Mouse (Mus musculus): ENCODE data around the gene Zmym6. TPM values are rescaled to one million over a fixed set of nuclear protein-coding genes. Genes with fewer than 3 reads are reported as not detected.
A peak's percentile ranks its signal among the peaks of the same experiment; 100 is the strongest.

The Zmym6 gene
- polyA plus RNA-seq, 1 experiment from 2014 or later: 36.3 TPM

DNA sequence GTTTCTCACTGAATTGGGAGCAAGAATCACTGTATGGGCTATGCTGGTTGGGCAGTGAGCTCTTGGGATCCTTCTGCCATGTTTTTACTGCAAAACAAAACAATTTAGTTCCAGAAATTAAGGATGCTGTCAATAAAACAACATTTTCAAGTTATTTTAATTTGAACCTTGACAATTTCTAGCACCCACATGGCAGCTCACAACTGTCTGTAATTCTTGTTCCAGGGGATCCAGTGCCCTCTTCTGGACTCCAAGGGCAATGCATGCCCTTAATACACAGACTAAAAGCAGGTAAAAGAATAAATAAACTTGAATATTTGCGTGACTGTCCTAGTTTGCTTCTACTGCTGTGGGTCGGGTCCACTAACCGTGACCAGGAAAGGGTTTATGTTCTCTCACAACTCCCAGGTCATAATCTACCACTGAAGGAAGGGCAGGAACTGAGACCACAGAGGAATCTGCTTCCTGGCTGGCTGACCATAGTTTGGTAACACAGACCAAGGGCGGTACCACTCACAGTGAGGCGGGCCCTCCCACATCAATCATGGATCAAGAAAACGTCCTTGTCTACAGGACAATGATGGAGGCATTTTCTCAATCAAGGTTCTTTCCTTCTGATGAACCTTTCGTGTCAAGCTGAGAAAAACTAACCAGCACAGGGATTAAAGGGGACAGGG is 22.5 kb upstream of the Zmym6 start:
- H3K9me3 ChIP-seq (ENCODE audit: control insufficient read depth, low read length): no peaks in the 10 kb centered on the region
- peaks cover 14% of the 10 kb centered on the region; the same call in 1 of the 2 replicates for H3K36me3 ChIP-seq (ENCODE audit: control insufficient read depth, insufficient read depth)
- no peak overlapping the region for H3K4me3 ChIP-seq (replicated peaks; ENCODE audit: low read length)
- WGBS: 87% methylated on average over 7 of the region's 7 CpGs
- no peaks in the 10 kb centered on the region for H3K4me1 ChIP-seq (replicated peaks; ENCODE audit: control insufficient read depth, insufficient read depth, low read length)
- no peak overlapping the region for H3K4me2 ChIP-seq (ENCODE audit: low read length)
- H3K27ac ChIP-seq (ENCODE audit: low read length): no peak overlapping the region
- no peaks in the 10 kb centered on the region for H3K27me3 ChIP-seq (replicated peaks; ENCODE audit: control insufficient read depth, insufficient read depth, low read length)
- no peak overlapping the region for H3K9ac ChIP-seq (replicated peaks; ENCODE audit: low read depth, low read length)
- ATAC-seq: no peak

DNA sequence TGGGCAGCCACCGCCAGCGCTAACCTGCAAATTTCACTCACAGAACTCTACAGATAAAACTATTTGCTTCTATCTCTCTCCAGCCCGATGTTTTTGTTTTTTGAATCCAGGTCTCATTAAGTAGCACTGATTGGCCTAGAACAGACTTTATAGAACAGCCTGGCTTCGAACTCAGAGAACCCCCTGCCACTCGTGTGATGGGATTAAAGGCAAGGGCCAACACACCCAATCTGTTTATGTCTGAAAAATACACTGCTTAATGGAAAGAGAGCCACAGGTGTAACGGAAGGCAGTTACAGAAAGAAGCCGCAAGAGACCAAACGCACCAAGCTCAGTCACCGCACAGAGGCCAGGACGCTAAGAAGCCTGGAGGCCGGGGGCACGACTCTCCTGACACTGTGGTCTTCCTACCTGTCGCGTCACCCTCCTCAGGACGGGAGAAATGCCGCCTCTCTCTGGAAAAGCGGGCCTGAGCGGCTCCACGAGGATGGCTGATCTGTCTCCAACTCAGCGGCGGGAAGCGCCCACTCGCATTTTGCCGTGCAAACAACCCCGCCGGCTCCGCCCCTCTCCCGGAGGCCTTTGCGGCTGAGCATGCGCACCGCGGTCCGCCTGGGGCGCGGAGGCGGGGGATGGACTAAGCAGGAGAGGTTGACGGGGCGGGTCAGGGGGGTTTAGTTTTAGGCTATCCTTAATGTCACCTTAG is 16.4 kb upstream of the Zmym6 start, which contains the start of gene Zmym1:
Gene Zmym1, minus strand, starts transcription at position 568 of the 706 bp plus-strand sequence.
- under 1% methylated on average over 38 of the region's 38 CpGs for WGBS
- H3K4me2 ChIP-seq (ENCODE audit: low read length): peak within 1 kb of the TSS; percentile 75
- peak; percentile 96 for ATAC-seq
- peak within 1 kb of the TSS; percentile 64 for H3K4me3 ChIP-seq (replicated peaks; ENCODE audit: low read length)
- peak within 1 kb of the TSS; percentile 69 for H3K9ac ChIP-seq (replicated peaks; ENCODE audit: low read depth, low read length)
- H3K27ac ChIP-seq (ENCODE audit: low read length): no peak within 1 kb of the TSS
- H3K4me1 ChIP-seq (replicated peaks; ENCODE audit: control insufficient read depth, insufficient read depth, low read length): 0 out of 2 replicates have a peak, but pooled peaks cover 3% of the 10 kb centered on the region
- H3K9me3 ChIP-seq (ENCODE audit: control insufficient read depth, low read length): no peaks in the 10 kb centered on the region
- H3K27me3 ChIP-seq (replicated peaks; ENCODE audit: control insufficient read depth, insufficient read depth, low read length): no peaks in the 10 kb centered on the region
- H3K36me3 ChIP-seq (ENCODE audit: control insufficient read depth, insufficient read depth): peaks cover 6% of the 10 kb centered on the region; the same call in 1 of the 2 replicates

- Histone ChIP-seq H3K9me3 (ENCODE audit: control insufficient read depth, low read length) (no peaks in the 10 kb centered on the region), H3K4me3 (replicated peaks; ENCODE audit: low read length) (no peak overlapping the region), H3K9ac (replicated peaks; ENCODE audit: low read depth, low read length) (no peak overlapping the region), H3K27me3 (replicated peaks; ENCODE audit: control insufficient read depth, insufficient read depth, low read length) (no peaks in the 10 kb centered on the region), H3K36me3 (ENCODE audit: control insufficient read depth, insufficient read depth) (no peaks in the 10 kb centered on the region), H3K4me2 (ENCODE audit: low read length) (no peak overlapping the region), H3K27ac (ENCODE audit: low read length) (no peak overlapping the region), H3K4me1 (replicated peaks; ENCODE audit: control insufficient read depth, insufficient read depth, low read length) (0 out of 2 replicates have a peak, but pooled peaks cover 3% of the 10 kb centered on the region)
- 57% methylated on average over 1 of the region's 1 CpGs for WGBS
- ATAC-seq: no peak
Measured at GRCm38 (mm10) chr4:127064051-127064450, 13.1 kb upstream of the Zmym6 start.

DNA sequence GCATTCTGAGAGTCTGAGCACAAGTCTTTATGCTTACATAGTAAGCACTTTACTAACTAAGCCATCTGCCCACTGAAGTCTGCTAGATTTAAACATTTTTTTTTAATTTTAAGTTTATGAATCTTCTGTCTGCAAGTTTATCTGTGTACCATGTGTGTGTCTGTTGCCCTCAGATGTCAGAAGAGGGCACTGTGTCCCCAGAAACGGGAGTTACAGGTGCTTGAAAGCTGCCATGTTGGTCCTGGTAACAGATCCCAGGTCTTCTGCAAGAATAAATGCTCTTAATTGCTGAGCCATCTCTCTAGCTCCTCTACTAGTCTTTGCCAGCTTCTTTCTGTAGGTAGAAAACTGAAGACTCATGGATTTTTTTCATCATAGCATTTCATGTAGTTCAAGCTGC is 2.3 kb upstream of the Zmym6 start:
- no peaks in the 10 kb centered on the region for H3K36me3 ChIP-seq (ENCODE audit: control insufficient read depth, insufficient read depth)
- no peaks in the 10 kb centered on the region for H3K27me3 ChIP-seq (replicated peaks; ENCODE audit: control insufficient read depth, insufficient read depth, low read length)
- H3K9ac ChIP-seq (replicated peaks; ENCODE audit: low read depth, low read length): no peak overlapping the region
- WGBS: 71% methylated on average over 1 of the region's 1 CpGs
- H3K4me1 ChIP-seq (replicated peaks; ENCODE audit: control insufficient read depth, insufficient read depth, low read length): peaks cover 7% of the 10 kb centered on the region
- no peak overlapping the region for H3K4me2 ChIP-seq (ENCODE audit: low read length)
- ATAC-seq: no peak
- H3K4me3 ChIP-seq (replicated peaks; ENCODE audit: low read length): no peak overlapping the region
- no peaks in the 10 kb centered on the region for H3K9me3 ChIP-seq (ENCODE audit: control insufficient read depth, low read length)
- no peak overlapping the region for H3K27ac ChIP-seq (ENCODE audit: low read length)

- no peaks in the 10 kb centered on the region for H3K9me3 ChIP-seq (ENCODE audit: control insufficient read depth, low read length)
- peaks cover 7% of the 10 kb centered on the region for H3K4me1 ChIP-seq (replicated peaks; ENCODE audit: control insufficient read depth, insufficient read depth, low read length)
- H3K27me3 ChIP-seq (replicated peaks; ENCODE audit: control insufficient read depth, insufficient read depth, low read length): no peaks in the 10 kb centered on the region
- no peak overlapping the region for H3K4me2 ChIP-seq (ENCODE audit: low read length)
- H3K9ac ChIP-seq (replicated peaks; ENCODE audit: low read depth, low read length): no peak overlapping the region
- 28% methylated on average over 1 of the region's 1 CpGs for WGBS
- H3K27ac ChIP-seq (ENCODE audit: low read length): no peak overlapping the region
- no peak for ATAC-seq
- H3K4me3 ChIP-seq (replicated peaks; ENCODE audit: low read length): no peak overlapping the region
- no peaks in the 10 kb centered on the region for H3K36me3 ChIP-seq (ENCODE audit: control insufficient read depth, insufficient read depth)
Measured at GRCm38 (mm10) chr4:127080806-127081205, 3.6 kb downstream of the Zmym6 start.

GRCm38 (mm10) chr4:127083131-127083530 is 5.9 kb downstream of the Zmym6 start:
- Histone ChIP-seq H3K9ac (replicated peaks; ENCODE audit: low read depth, low read length) (no peak overlapping the region), H3K27me3 (replicated peaks; ENCODE audit: control insufficient read depth, insufficient read depth, low read length) (no peaks in the 10 kb centered on the region), H3K9me3 (ENCODE audit: control insufficient read depth, low read length) (no peaks in the 10 kb centered on the region), H3K4me2 (ENCODE audit: low read length) (no peak overlapping the region), H3K27ac (ENCODE audit: low read length) (no peak overlapping the region), H3K36me3 (ENCODE audit: control insufficient read depth, insufficient read depth) (no peaks in the 10 kb centered on the region; the same call in 1 of the 2 replicates), H3K4me1 (replicated peaks; ENCODE audit: control insufficient read depth, insufficient read depth, low read length) (peaks cover 1% of the 10 kb centered on the region), H3K4me3 (replicated peaks; ENCODE audit: low read length) (no peak overlapping the region)
- whole genome bisulfite sequencing: 90% methylated on average over 2 of the region's 2 CpGs
- no peak for ATAC-seq

DNA sequence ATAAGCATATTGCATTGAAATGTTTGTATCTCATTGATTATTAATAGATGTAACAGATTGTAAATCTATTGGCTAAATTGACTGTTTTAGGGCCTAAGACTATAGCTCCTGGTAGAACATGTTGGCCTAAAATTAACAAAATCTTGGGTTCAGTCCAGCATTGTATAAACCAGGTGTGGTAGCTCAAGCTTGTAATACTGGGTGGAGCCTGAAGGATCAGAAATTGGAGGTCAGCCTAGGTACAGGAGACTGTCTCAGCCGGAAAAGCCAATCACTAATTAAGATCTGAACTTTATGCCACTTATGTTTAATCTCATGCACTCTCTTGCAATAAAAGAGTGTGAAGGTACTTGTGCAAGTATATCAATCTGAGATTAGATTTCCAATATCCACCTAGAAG is 8.6 kb downstream of the Zmym6 start:
- H3K4me2 ChIP-seq (ENCODE audit: low read length): no peak overlapping the region
- peaks cover 6% of the 10 kb centered on the region for H3K36me3 ChIP-seq (ENCODE audit: control insufficient read depth, insufficient read depth)
- H3K9ac ChIP-seq (replicated peaks; ENCODE audit: low read depth, low read length): no peak overlapping the region
- no peak for ATAC-seq
- H3K9me3 ChIP-seq (ENCODE audit: control insufficient read depth, low read length): no peaks in the 10 kb centered on the region
- no peak overlapping the region for H3K27ac ChIP-seq (ENCODE audit: low read length)
- WGBS: 91% methylated on average over 1 of the region's 1 CpGs
- no peaks in the 10 kb centered on the region for H3K4me1 ChIP-seq (replicated peaks; ENCODE audit: control insufficient read depth, insufficient read depth, low read length)
- H3K27me3 ChIP-seq (replicated peaks; ENCODE audit: control insufficient read depth, insufficient read depth, low read length): no peaks in the 10 kb centered on the region
- H3K4me3 ChIP-seq (replicated peaks; ENCODE audit: low read length): no peak overlapping the region

DNA sequence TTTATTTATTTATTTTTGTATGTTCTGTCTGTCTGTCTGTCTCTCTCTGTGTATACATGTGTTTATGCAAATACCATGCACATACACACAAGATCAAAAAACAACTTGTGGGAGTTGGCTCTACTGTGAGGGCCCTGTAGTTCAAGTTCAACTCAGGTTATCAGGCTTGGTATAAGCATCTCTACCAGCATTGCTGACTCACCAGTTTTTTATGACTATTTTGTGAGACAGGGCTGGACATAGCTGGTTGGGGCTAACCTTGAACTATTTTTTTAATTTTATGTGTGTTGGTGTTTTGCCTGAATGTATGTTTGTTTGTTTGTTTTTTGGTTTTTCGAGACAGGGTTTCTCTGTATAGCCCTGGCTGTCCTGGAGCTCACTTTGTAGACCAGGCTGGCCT is 14.0 kb downstream of the Zmym6 start:
- Histone ChIP-seq H3K27me3 (replicated peaks; ENCODE audit: control insufficient read depth, insufficient read depth, low read length) (no peaks in the 10 kb centered on the region), H3K36me3 (ENCODE audit: control insufficient read depth, insufficient read depth) (peaks cover 6% of the 10 kb centered on the region), H3K4me3 (replicated peaks; ENCODE audit: low read length) (no peak overlapping the region), H3K9ac (replicated peaks; ENCODE audit: low read depth, low read length) (no peak overlapping the region), H3K27ac (ENCODE audit: low read length) (no peak overlapping the region), H3K4me2 (ENCODE audit: low read length) (no peak overlapping the region), H3K4me1 (replicated peaks; ENCODE audit: control insufficient read depth, insufficient read depth, low read length) (no peaks in the 10 kb centered on the region), H3K9me3 (ENCODE audit: control insufficient read depth, low read length) (no peaks in the 10 kb centered on the region)
- WGBS: 100% methylated on average over 1 of the region's 1 CpGs
- ATAC-seq: no peak

DNA sequence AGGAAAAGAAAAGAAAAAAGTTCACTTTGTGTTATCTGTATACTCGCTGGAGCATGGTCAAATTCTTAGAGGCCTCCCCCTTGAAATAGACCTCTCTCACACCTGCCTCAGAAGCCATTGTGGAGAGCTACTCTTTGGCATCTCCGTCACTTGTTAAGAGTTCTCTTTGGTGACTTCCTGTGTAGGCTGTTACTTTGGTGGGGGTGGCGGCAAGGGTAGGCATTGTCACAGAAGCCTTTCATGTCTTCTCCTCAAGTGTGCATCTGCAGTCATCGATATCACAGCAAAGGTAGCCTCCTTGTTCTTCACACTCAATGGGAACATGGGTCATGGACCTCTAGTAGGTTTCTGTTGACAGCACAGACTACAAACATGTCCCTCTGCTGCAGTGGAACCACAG is 17.9 kb downstream of the Zmym6 start:
- H3K9me3 ChIP-seq (ENCODE audit: control insufficient read depth, low read length): no peaks in the 10 kb centered on the region
- no peak overlapping the region for H3K27ac ChIP-seq (ENCODE audit: low read length)
- no peak overlapping the region for H3K4me2 ChIP-seq (ENCODE audit: low read length)
- no peak overlapping the region for H3K4me3 ChIP-seq (replicated peaks; ENCODE audit: low read length)
- no peak for ATAC-seq
- H3K36me3 ChIP-seq (ENCODE audit: control insufficient read depth, insufficient read depth): peaks cover 3% of the 10 kb centered on the region; the same call in 1 of the 2 replicates
- no peak overlapping the region for H3K9ac ChIP-seq (replicated peaks; ENCODE audit: low read depth, low read length)
- WGBS: 88% methylated on average over 4 of the region's 4 CpGs
- no peaks in the 10 kb centered on the region for H3K27me3 ChIP-seq (replicated peaks; ENCODE audit: control insufficient read depth, insufficient read depth, low read length)
- no peaks in the 10 kb centered on the region for H3K4me1 ChIP-seq (replicated peaks; ENCODE audit: control insufficient read depth, insufficient read depth, low read length)
